Mouse (Mus musculus) cerebral cortex, adult 2 months (tissue): ENCODE measurements around the gene Ldlr.

Experiments used
- WGBS: fragments of 180-500 bp; shearing (Covaris S2); methylation state at CpG from one replicate; pipeline ENCODE4 v1.1.7; 2018; 5-methylcytosine and 5-hydroxymethylcytosine counted together

Ldlr gene

GRCm38 (mm10) chr9:21793507-21793906 is 70.2 kb downstream of the Ldlr start:
- 97% methylated on average over 6 of the region's 6 CpGs for WGBS

- WGBS: 98% methylated on average over 18 of the region's 18 CpGs
Observed at GRCm38 (mm10) chr9:21794344-21794834, 71.1 kb downstream of the Ldlr start.

- WGBS: 94% methylated on average over 25 of the region's 25 CpGs
Observed at GRCm38 (mm10) chr9:21794925-21795324, 71.6 kb downstream of the Ldlr start.

GRCm38 (mm10) chr9:21795579-21795978 is 72.3 kb downstream of the Ldlr start:
- 84% methylated on average over 5 of the region's 5 CpGs for WGBS

- 66% methylated on average over 3 of the region's 3 CpGs for WGBS
Observed at GRCm38 (mm10) chr9:21796259-21796658, 73.0 kb downstream of the Ldlr start.

GRCm38 (mm10) chr9:21796919-21797318 is 73.6 kb downstream of the Ldlr start:
- 66% methylated on average over 3 of the region's 3 CpGs for WGBS

GRCm38 (mm10) chr9:21797921-21798344 is 74.7 kb downstream of the Ldlr start:
- under 1% methylated on average over 26 of the region's 26 CpGs for WGBS

GRCm38 (mm10) chr9:21798345-21799009 is 75.2 kb downstream of the Ldlr start, which contains the start of gene Kank2:
Gene Kank2, minus strand, starts transcription at chr9:21798744.
- 1% methylated on average over 52 of the region's 52 CpGs for WGBS

- 75% methylated on average over 3 of the region's 3 CpGs for WGBS
Observed at GRCm38 (mm10) chr9:21799010-21799350, 75.7 kb downstream of the Ldlr start.
